Mouse (Mus musculus): Measurements from ENCODE around the gene Tcf23.

DNA sequence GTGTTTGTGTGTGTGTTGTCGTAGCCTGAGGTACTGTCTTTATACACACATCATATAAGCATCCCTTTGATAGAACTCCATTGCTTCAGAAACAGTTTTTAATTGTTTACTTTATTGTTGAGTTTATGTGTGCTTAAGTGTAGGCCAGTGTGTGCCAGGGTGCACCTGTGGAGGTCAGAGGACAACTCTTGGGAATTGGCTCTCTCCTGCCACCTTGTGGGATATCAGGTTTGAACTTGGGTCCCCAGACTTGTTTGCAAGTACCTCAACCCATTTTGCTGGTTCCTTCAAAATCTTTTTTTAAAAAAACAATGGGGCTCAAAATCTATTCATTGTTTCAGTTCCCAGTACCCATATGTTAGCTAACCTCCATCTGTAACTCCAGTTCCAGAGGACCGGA lies 25.5 kb upstream of the Tcf23 start:
- no peak for TF ChIP-seq GATA1 (IDR thresholded peaks at IDR 0.05; ENCODE audit: borderline replicate concordance, low read length)
- no peak for TF ChIP-seq FLI1 (IDR thresholded peaks at IDR 0.05; ENCODE audit: low read length)
